Mouse (Mus musculus): ENCODE measurements around the gene Gm49630.
"Not testable (repeated sequence)": the region's sequence is repeated elsewhere in the genome, so short reads cannot be mapped to it uniquely, and the experiment has no call there.

DNA sequence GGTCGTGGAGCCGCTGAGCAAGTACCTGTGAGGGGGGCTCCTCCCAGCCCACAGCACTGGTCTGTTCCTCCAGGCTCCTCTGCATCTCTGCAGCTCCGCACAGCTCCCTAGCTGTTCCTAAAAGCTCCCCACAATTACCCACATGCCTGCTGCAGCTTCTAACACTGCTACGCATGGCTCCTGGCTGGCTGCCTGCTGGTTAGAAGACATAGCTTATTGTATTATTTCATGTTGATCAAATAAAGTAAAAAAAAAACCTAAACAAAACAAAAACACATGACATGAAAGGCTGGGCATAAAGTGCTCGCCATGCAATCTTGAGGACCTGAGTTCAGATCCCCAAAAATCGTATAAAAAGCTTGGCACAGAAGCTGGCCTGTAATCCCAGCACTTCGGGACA, 18.1 kb upstream of the Gm49630 start:
- TF ChIP-seq CTCF (IDR thresholded peaks at IDR 0.05; ENCODE audit: low read depth, low read length); GATA2 (IDR thresholded peaks at IDR 0.05; ENCODE audit: borderline replicate concordance, low read depth, low read length); POLR2AphosphoS5 (IDR thresholded peaks at IDR 0.05; ENCODE audit: insufficient replicate concordance, low read depth, low read length); GATA1 (IDR thresholded peaks at IDR 0.05; ENCODE audit: borderline replicate concordance, low read length); TAL1 (conservative IDR thresholded peaks at IDR 0.05; ENCODE audit: low read depth, low read length): not testable (repeated sequence)

Data from G1E (cell line).